Mouse (Mus musculus): ENCODE results near the gene Pde4b.

DNA sequence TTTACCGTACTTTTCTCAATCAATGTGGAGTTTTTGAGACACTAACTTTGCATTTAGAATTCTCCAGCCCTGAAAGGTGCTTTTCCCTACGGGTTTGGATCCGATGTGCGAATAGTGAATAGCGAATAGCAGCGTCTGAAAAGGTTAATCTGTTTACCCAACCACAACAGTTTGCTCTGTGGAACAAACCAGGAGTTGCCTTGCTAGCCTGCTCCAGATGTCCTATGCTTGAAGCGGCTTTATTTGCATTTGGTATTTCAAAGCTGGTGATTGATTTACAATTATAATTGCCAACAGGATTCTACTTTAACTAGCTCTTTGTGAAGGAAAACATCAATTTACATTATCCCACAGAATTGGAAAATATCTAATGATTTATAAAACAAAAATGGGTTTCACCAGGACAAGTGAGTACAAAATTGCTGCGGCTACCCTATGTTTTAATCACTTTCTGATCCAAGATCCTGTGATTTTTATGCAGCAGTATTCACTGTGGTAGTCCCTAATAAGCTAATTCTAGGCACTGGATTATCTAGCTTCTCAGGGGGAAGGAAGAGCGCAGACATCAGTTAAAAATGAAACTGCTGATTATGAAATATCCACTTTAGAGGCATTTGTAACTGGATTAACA is 280.9 kb downstream of the Pde4b start:
- TF ChIP-seq CTCF (IDR thresholded peaks at IDR 0.05; ENCODE audit: low read depth, low read length) (no peak), POLR2A (IDR thresholded peaks at IDR 0.05; ENCODE audit: insufficient read depth, low read length) (no peak)

Data from ES-Bruce4 (cell line).